Mouse (Mus musculus): Measurements from ENCODE around the gene Myh6.

DNA sequence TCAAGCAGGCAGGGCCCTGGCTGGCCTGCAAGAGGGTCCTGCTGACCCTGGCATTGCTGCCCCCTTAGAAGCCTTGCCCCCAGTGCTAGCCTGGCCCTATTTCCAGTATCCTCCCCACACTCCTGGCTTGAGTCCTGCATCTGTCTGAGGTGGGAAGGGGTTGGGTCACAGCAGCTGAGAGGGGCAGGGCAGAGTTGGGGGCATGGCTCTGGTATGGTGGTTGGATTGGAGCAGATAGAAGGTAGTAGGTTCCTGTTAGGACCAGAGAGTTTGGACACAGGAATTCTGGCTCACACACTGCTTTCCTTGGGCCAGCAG is 28.1 kb upstream of the Myh6 start:
- TF ChIP-seq CTCF (IDR thresholded peaks at IDR 0.05) = no peak
- TF ChIP-seq EP300 (IDR thresholded peaks at IDR 0.05) = no peak
